Mouse (Mus musculus): ENCODE results near the gene B4galt1. TPM values are rescaled to one million over a fixed set of nuclear protein-coding genes. Genes with fewer than 3 reads are reported as not detected.

Gene B4galt1
- total RNA-seq, 2 experiments from 2014 or later: 5.0 to 8.2 TPM

- peak; percentile 36 to 65 for DNase-seq (ENCODE audit: extremely low spot score in 1 of 2, low spot score in 2 of 2)
- Histone ChIP-seq H3K27ac (no peak overlapping the region), H3K4me3 (no peak overlapping the region)
- no peak for TF ChIP-seq CTCF (IDR thresholded peaks at IDR 0.05)
- intact Hi-C loops (cut with DNase I): no loop called here
These were observed 14.9 kb upstream of the B4galt1 start for GRCm38 (mm10) chr4:40868554-40869232.

GRCm38 (mm10) chr4:40864361-40864760 lies 10.6 kb upstream of the B4galt1 start:
- TF ChIP-seq CTCF (IDR thresholded peaks at IDR 0.05): no peak
- Histone ChIP-seq H3K27ac (no peak overlapping the region), H3K4me3 (no peak overlapping the region)
- intact Hi-C loops (cut with DNase I): no loop called here
- no peak for DNase-seq (ENCODE audit: extremely low spot score in 1 of 2, low spot score in 2 of 2)

- no peak for TF ChIP-seq CTCF (IDR thresholded peaks at IDR 0.05)
- no peak overlapping the region for H3K27ac ChIP-seq
- H3K4me3 ChIP-seq: no peak overlapping the region
- intact Hi-C loops (cut with DNase I): no loop called here
- DNase-seq (ENCODE audit: extremely low spot score in 1 of 2, low spot score in 2 of 2): no peak
These were observed 9.5 kb upstream of the B4galt1 start for GRCm38 (mm10) chr4:40863340-40863739.

- no peak for TF ChIP-seq CTCF (IDR thresholded peaks at IDR 0.05)
- intact Hi-C loops (cut with DNase I): no loop called here
- no peak for DNase-seq (ENCODE audit: extremely low spot score in 1 of 2, low spot score in 2 of 2)
These were observed 7.3 kb upstream of the B4galt1 start for GRCm38 (mm10) chr4:40861131-40861530.

GRCm38 (mm10) chr4:40857824-40858346 lies 4.1 kb upstream of the B4galt1 start:
- TF ChIP-seq CTCF (IDR thresholded peaks at IDR 0.05): no peak
- H3K4me3 ChIP-seq: no peak overlapping the region
- DNase-seq (ENCODE audit: extremely low spot score in 1 of 2, low spot score in 2 of 2): no peak
- intact Hi-C loops (cut with DNase I): no loop called here
- H3K27ac ChIP-seq: no peak overlapping the region

More at GRCm38 (mm10) chr4:40861131-40861530, 7.3 kb upstream of the B4galt1 start:
- H3K27ac ChIP-seq: no peak overlapping the region
- H3K4me3 ChIP-seq: no peak overlapping the region

- intact Hi-C loops (cut with DNase I): no loop called here
- no peak for TF ChIP-seq CTCF (IDR thresholded peaks at IDR 0.05)
- no peak for DNase-seq (ENCODE audit: extremely low spot score in 1 of 2, low spot score in 2 of 2)
- H3K4me3 ChIP-seq: no peak overlapping the region
- no peak overlapping the region for H3K27ac ChIP-seq
These were observed 2.8 kb upstream of the B4galt1 start for GRCm38 (mm10) chr4:40856571-40856970.

GRCm38 (mm10) chr4:40854387-40854933 lies 655 bp upstream of the B4galt1 start:
- peak overlapping the region; percentile 65; the same call in 1 of the 2 replicates for H3K27ac ChIP-seq
- TF ChIP-seq CTCF (IDR thresholded peaks at IDR 0.05): no peak
- peak in 1 of 2 experiments; percentile 24 for DNase-seq (ENCODE audit: extremely low spot score in 1 of 2, low spot score in 2 of 2)
- peak overlapping the region; percentile 89 for H3K4me3 ChIP-seq
- intact Hi-C loops (cut with DNase I): loop anchor here (1.0 to 5.0 kb wide), 2 partner anchors 53 to 93 kb away; no protein-coding TSS in a partner anchor

- intact Hi-C loops (cut with DNase I): loop anchor here (5.0 kb wide), 1 partner anchor 54 kb away; no protein-coding TSS in a partner anchor
- no peak for TF ChIP-seq CTCF (IDR thresholded peaks at IDR 0.05)
- Histone ChIP-seq H3K27ac (peak overlapping the region; percentile 71), H3K4me3 (peak overlapping the region; percentile 89)
- no peak for DNase-seq (ENCODE audit: extremely low spot score in 1 of 2, low spot score in 2 of 2)
These were observed 792 bp downstream of the B4galt1 start for GRCm38 (mm10) chr4:40852861-40853564.

- Histone ChIP-seq H3K27ac (peak overlapping the region; percentile 71; the same call in 1 of the 2 replicates), H3K4me3 (peak overlapping the region; percentile 89)
- no peak for DNase-seq (ENCODE audit: extremely low spot score in 1 of 2, low spot score in 2 of 2)
- intact Hi-C loops (cut with DNase I): loop anchor here (5.0 kb wide), 1 partner anchor 55 kb away; no protein-coding TSS in a partner anchor
- no peak for TF ChIP-seq CTCF (IDR thresholded peaks at IDR 0.05)
These were observed 1.5 kb downstream of the B4galt1 start for GRCm38 (mm10) chr4:40852249-40852781.

- intact Hi-C loops (cut with DNase I): loop anchor here (2.0 to 5.0 kb wide), 2 partner anchors 55 to 95 kb away; no protein-coding TSS in a partner anchor
- no peak for DNase-seq (ENCODE audit: extremely low spot score in 1 of 2, low spot score in 2 of 2)
- H3K27ac ChIP-seq: peak overlapping the region; percentile 5; the same call in 1 of the 2 replicates
- H3K4me3 ChIP-seq: peak overlapping the region; percentile 89
- TF ChIP-seq CTCF (IDR thresholded peaks at IDR 0.05): no peak
These were observed 2.0 kb downstream of the B4galt1 start for GRCm38 (mm10) chr4:40851763-40852248.

GRCm38 (mm10) chr4:40851031-40851762 lies 2.6 kb downstream of the B4galt1 start:
- no peak for DNase-seq (ENCODE audit: extremely low spot score in 1 of 2, low spot score in 2 of 2)
- Histone ChIP-seq H3K4me3 (peak overlapping the region; percentile 89), H3K27ac (peak overlapping the region; percentile 5; the same call in 1 of the 2 replicates)
- no peak for TF ChIP-seq CTCF (IDR thresholded peaks at IDR 0.05)
- intact Hi-C loops (cut with DNase I): loop anchor here (2.0 to 5.0 kb wide), 2 partner anchors 56 to 96 kb away; no protein-coding TSS in a partner anchor
